In the genomic region with DNA sequence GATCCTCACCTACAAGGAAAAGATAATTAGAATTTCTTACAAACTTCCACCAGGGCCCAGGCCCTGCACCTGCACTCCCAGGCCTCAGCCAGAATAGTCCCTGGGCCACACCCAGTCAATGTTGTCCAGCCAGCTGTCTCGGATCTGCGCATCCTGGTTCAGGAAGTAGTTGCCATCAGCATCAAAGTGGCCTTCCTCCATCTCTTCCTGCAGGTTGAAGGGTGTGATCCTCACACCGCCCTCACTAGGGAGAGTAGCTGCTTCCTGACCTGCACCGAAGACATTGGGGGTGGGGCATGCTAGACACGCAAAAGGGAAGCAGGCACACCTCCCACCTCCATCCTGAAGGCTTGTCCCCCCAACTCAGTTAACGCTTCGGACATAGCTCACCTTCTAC, we compare ENCODE assay signal across 8 mouse cellular contexts. TPM values are rescaled to one million over a fixed set of nuclear protein-coding genes. Genes with fewer than 3 reads are reported as not detected.
DNase-seq lines count a peak whose midpoint lies in the region; ATAC-seq and TF ChIP-seq lines count a peak whose summit lies in the region.

No protein-coding gene starts in this region.

- H3K36me3 ChIP-seq in forebrain, embryonic 11.5 days (ENCODE audit: control insufficient read depth, insufficient read depth, low read length), result peaks cover 23% of the 10 kb centered on the region
- H3K36me3 ChIP-seq in liver, embryonic 13.5 days, result peaks cover 78% of the 10 kb centered on the region

- TF ChIP-seq CTCF in gastrocnemius, adult 2 months (IDR thresholded peaks at IDR 0.05), result no peak

- DNase-seq in gastrocnemius, adult 2 months, result no peak
- DNase-seq in gastrocnemius, postnatal 25 days, result no peak
- peak; percentile 41 for DNase-seq in CD4-positive helper T cell, adult 2 months (ENCODE audit: low read depth, low spot score)
- no peak for DNase-seq in forebrain, embryonic 11.5 days (ENCODE audit: low spot score)
- no peak for DNase-seq in liver, embryonic 13.5 days
- no peak for DNase-seq in yolk sac, embryonic 10.5 days (ENCODE audit: low spot score)
- no peak for DNase-seq in frontal cortex, postnatal 25 days (ENCODE audit: low spot score in 2 of 2)
- no peak for DNase-seq in embryo, embryonic 11 days

- ATAC-seq in forebrain, embryonic 11.5 days (replicated peaks; ENCODE audit: low FRiP score), result no peak
- ATAC-seq in liver, embryonic 13.5 days (ENCODE audit: low read depth), result no peak

- H3K27me3 ChIP-seq in forebrain, embryonic 11.5 days (ENCODE audit: control insufficient read depth, insufficient read depth, low read length), result no peaks in the 10 kb centered on the region
- no peaks in the 10 kb centered on the region for H3K27me3 ChIP-seq in liver, embryonic 13.5 days

- no peak overlapping the region for H3K27ac ChIP-seq in gastrocnemius, adult 2 months
- H3K27ac ChIP-seq in forebrain, embryonic 11.5 days (ENCODE audit: low read depth, low read length), result no peak overlapping the region
- H3K27ac ChIP-seq in liver, embryonic 13.5 days, result peak overlapping the region; percentile 88; the same call in 1 of the 2 replicates

- 85% methylated on average over 7 of the region's 7 CpGs for WGBS in forebrain, embryonic 11.5 days
- WGBS in liver, embryonic 13.5 days (ENCODE audit: insufficient replicate concordance), result 56% methylated on average over 7 of the region's 7 CpGs

- H3K9me3 ChIP-seq in forebrain, embryonic 11.5 days (ENCODE audit: control insufficient read depth, low read length), result no peaks in the 10 kb centered on the region
- no peaks in the 10 kb centered on the region for H3K9me3 ChIP-seq in liver, embryonic 13.5 days (replicated peaks)

- H3K4me2 ChIP-seq in forebrain, embryonic 11.5 days (ENCODE audit: low read depth, low read length, severe bottlenecking), result peak overlapping the region; percentile 87
- peak overlapping the region; percentile 90 for H3K4me2 ChIP-seq in liver, embryonic 13.5 days

- intact Hi-C loops in gastrocnemius, adult 2 months (cut with DNase I), result no loop called here

- peaks cover 6% of the 10 kb centered on the region for H3K4me1 ChIP-seq in forebrain, embryonic 11.5 days (replicated peaks; ENCODE audit: control insufficient read depth, insufficient read depth, low read length)
- H3K4me1 ChIP-seq in liver, embryonic 13.5 days (replicated peaks), result peaks cover 39% of the 10 kb centered on the region

- H3K9ac ChIP-seq in forebrain, embryonic 11.5 days (ENCODE audit: low read length), result peak overlapping the region; percentile 89
- peak overlapping the region; percentile 83 for H3K9ac ChIP-seq in liver, embryonic 13.5 days

- peak overlapping the region; percentile 98 for H3K4me3 ChIP-seq in gastrocnemius, adult 2 months
- peak overlapping the region; percentile 80 for H3K4me3 ChIP-seq in forebrain, embryonic 11.5 days (ENCODE audit: low read depth, low read length)
- peak overlapping the region; percentile 81 for H3K4me3 ChIP-seq in liver, embryonic 13.5 days (replicated peaks)

RNA-seq across cellular contexts. Expression of a gene that starts 1.2 kb away (rescaled TPM):
- 10 to 100 TPM; 27.2 to 32.4 TPM for total RNA-seq in gastrocnemius, adult 2 months (2021)
- 10 to 100 TPM; 26.2 to 28.2 TPM for total RNA-seq in gastrocnemius, postnatal 25 days (2021)
- polyA plus RNA-seq in forebrain, embryonic 11.5 days (2014; fragmentation: Nextera tagmentation; extraction: Ambion mirVana), result 96.5 and 104 TPM in 2 replicates
- polyA plus RNA-seq in liver, embryonic 13.5 days (2015; fragmentation: Nextera tagmentation; extraction: Ambion mirVana), result 27.1 and 32.1 TPM in 2 replicates

RNA-seq across cellular contexts. Expression of a gene that starts 13.6 kb away (rescaled TPM):
- 10 to 100 TPM; 31.6 to 32.8 TPM for total RNA-seq in gastrocnemius, adult 2 months (2021)
- total RNA-seq in gastrocnemius, postnatal 25 days (2021), result 10 to 100 TPM; 32.8 to 34.1 TPM
- polyA plus RNA-seq in forebrain, embryonic 11.5 days (2014; fragmentation: Nextera tagmentation; extraction: Ambion mirVana), result 31.7 and 36.5 TPM in 2 replicates
- 15.8 and 15.9 TPM in 2 replicates for polyA plus RNA-seq in liver, embryonic 13.5 days (2015; fragmentation: Nextera tagmentation; extraction: Ambion mirVana)

RNA-seq across cellular contexts. Expression of a gene that starts 14.1 kb away (rescaled TPM):
- total RNA-seq in gastrocnemius, adult 2 months (2021), result over 10,000 TPM; 24,727 to 33,034 TPM
- over 10,000 TPM; 49,123 to 49,891 TPM for total RNA-seq in gastrocnemius, postnatal 25 days (2021)
- 11.2 and 11.3 TPM in 2 replicates for polyA plus RNA-seq in forebrain, embryonic 11.5 days (2014; fragmentation: Nextera tagmentation; extraction: Ambion mirVana)
- polyA plus RNA-seq in liver, embryonic 13.5 days (2015; fragmentation: Nextera tagmentation; extraction: Ambion mirVana), result 42.7 and 46.8 TPM in 2 replicates

RNA-seq across cellular contexts. Expression of a gene that starts 38.2 kb away (rescaled TPM):
- total RNA-seq in gastrocnemius, adult 2 months (2021), result 1 to 10 TPM; 4.2 to 5.1 TPM
- total RNA-seq in gastrocnemius, postnatal 25 days (2021), result 1 to 10 TPM; 4.0 to 4.2 TPM
- 41.8 and 43.3 TPM in 2 replicates for polyA plus RNA-seq in forebrain, embryonic 11.5 days (2014; fragmentation: Nextera tagmentation; extraction: Ambion mirVana)
- polyA plus RNA-seq in liver, embryonic 13.5 days (2015; fragmentation: Nextera tagmentation; extraction: Ambion mirVana), result 8.3 and 9.0 TPM in 2 replicates

RNA-seq across cellular contexts. Expression of a gene that starts 38.3 kb away (rescaled TPM):
- total RNA-seq in gastrocnemius, adult 2 months (2021), result 1 to 10 TPM in 1 of 2 experiments, under 1 TPM in 1; 0.89 to 2.1 TPM
- total RNA-seq in gastrocnemius, postnatal 25 days (2021), result 1 to 10 TPM; 1.5 to 1.7 TPM
- polyA plus RNA-seq in forebrain, embryonic 11.5 days (2014; fragmentation: Nextera tagmentation; extraction: Ambion mirVana), result 32.8 and 36.6 TPM in 2 replicates
- 9.7 and 9.8 TPM in 2 replicates for polyA plus RNA-seq in liver, embryonic 13.5 days (2015; fragmentation: Nextera tagmentation; extraction: Ambion mirVana)
